Mouse (Mus musculus) large intestine, adult 2 months (tissue): ENCODE measurements around the gene Rhox3a2. TPM values are rescaled to one million over a fixed set of nuclear protein-coding genes. Genes with fewer than 3 reads are reported as not detected.
"Not testable (repeated sequence)": the region's sequence is repeated elsewhere in the genome, so short reads cannot be mapped to it uniquely, and the experiment has no call there.

Experiments used
- DNase-seq: peaks from one replicate; pipeline ENCODE4 v3.0.0-alpha.2; 2012; ENCODE audit warnings: low read depth, low spot score
- WGBS: fragments of 180-500 bp; shearing (Covaris S2); methylation state at CpG from one replicate; pipeline ENCODE4 v1.1.7; 2018; 5-methylcytosine and 5-hydroxymethylcytosine counted together
- polyA plus RNA-seq: library from polyadenylated mRNA; depleted of rRNA; stranded (reverse); fragments of >200 nt; gene quantifications from 2 replicates; pipeline ENCODE4 v1.2.3, GENCODE M21; 2012; rRNA removed

The Rhox3a2 gene
- not detected in 2 replicates for polyA plus RNA-seq

DNA sequence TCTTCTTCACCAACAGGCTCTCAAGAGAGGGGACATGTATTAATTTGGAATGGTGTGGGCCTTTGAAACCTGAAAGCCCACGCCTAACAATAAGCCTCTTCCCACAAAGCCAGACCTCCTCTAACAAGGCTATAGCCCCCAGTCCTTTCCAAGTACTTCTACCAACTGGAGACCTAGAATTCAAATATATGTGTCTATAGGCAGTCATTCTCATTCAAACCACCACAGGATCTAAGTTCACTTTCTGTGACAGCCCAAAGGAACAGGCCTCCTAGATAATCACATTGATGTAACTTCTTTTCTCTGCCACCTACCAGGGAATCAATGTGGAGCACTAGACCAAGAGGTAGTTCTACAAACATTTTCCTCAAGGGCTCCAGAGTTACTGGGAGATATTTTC is at the start of gene Rhox3a2:
Gene Rhox3a2 (plus strand): TSS at position 301 of the 400 bp plus-strand sequence.
- WGBS = no CpG with 5 or more reads among the region's 1 CpGs
- DNase-seq = not testable (repeated sequence)

DNA sequence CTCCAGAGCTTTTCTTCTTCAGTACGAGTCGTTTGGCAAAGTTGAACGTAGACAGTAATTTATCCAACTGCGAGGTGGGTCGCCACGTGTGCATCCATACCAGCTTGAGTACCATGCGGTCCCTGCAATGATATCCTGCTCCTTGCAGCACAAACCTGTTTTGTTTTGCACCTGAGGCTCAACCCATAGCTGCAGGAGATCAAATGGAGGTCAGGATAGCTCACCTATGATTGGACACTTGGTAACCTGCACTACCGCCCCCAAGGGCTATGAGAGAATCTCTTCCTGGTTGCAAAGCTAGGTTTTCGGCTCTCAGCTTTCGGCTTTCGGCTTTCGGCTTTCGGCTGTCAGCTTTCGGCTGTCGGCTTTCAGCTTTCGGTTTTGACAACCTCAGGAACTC is 10.7 kb downstream of the Rhox3a2 start, which contains the start of gene Rhox4a2:
Gene Rhox4a2 (plus strand): TSS at position 301 of the 400 bp plus-strand sequence.
- not testable (repeated sequence) for DNase-seq
- 90% methylated on average over 8 of the region's 16 CpGs for WGBS

DNA sequence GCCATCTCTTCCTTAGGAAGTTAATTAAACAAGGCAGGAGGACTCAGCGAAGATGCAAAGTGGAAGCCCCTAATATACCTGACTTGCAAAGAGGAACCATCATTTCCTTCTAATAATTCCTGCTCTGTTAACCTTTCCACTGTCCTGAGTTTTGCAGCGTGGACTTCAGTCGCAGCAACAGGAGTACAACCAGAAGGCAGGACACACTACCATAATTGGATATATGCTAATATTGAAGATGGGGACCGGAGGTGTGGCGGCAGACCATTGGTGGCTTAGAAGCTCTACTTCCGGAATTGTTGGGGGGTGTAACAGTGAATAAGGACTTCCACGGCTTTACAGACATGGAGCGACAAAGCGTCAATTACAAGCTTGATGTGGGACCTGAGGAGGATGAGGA is 31.9 kb downstream of the Rhox3a2 start, which contains the start of gene Rhox2b:
Gene Rhox2b (plus strand): TSS at position 301 of the 400 bp plus-strand sequence.
- DNase-seq = not testable (repeated sequence)
- WGBS = no CpG with 5 or more reads among the region's 9 CpGs

DNA sequence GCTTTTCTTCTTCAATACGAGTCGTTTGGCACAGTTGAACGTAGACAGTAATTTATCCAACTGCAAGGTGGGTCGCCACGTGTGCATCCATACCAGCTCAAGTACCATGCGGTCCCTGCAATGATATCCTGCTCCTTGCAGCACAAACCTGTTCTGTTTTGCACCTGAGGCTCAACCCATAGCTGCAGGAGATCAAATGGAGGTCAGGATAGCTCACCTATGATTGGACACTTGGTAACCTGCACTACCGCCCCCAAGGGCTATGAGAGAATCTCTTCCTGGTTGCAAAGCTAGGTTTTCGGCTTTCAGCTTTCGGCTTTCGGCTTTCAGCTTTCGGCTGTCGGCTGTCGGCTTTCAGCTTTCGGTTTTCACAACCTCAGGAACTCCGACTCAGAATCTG is 52.4 kb downstream of the Rhox3a2 start, which contains the start of gene Rhox4b:
Gene Rhox4b (plus strand): TSS at position 301 of the 400 bp plus-strand sequence.
- WGBS = 88% methylated on average over 15 of the region's 15 CpGs
- not testable (repeated sequence) for DNase-seq

Other genes with a start within 250 kb of the Rhox3a2 start
- gene Akap14, start 211.2 kb upstream of the Rhox3a2 start, polyA plus RNA-seq = not detected in 2 replicates
- 253 and 320 TPM in 2 replicates for gene Ndufa1, start 188.9 kb upstream of the Rhox3a2 start, polyA plus RNA-seq
- 2.8 and 3.3 TPM in 2 replicates for gene Rnf113a1, start 188.8 kb upstream of the Rhox3a2 start, polyA plus RNA-seq
- gene Gm9, start 169.0 kb upstream of the Rhox3a2 start, polyA plus RNA-seq = not detected in 2 replicates
- gene Rhox1, start 157.8 kb upstream of the Rhox3a2 start, polyA plus RNA-seq = not detected in 2 replicates
- gene Rhox2a, start 135.1 kb upstream of the Rhox3a2 start, polyA plus RNA-seq = not detected in 2 replicates
- not detected in 2 replicates for gene Rhox3a, start 130.1 kb upstream of the Rhox3a2 start, polyA plus RNA-seq
- gene Rhox4a, start 114.7 kb upstream of the Rhox3a2 start, polyA plus RNA-seq = not detected in 2 replicates
- not detected in 2 replicates for gene Rhox4a2, start 10.8 kb downstream of the Rhox3a2 start, polyA plus RNA-seq
- gene Rhox2b, start 32.0 kb downstream of the Rhox3a2 start, polyA plus RNA-seq = not detected in 2 replicates
- gene Rhox4b, start 52.5 kb downstream of the Rhox3a2 start, polyA plus RNA-seq = not detected in 2 replicates
- gene Rhox2c, start 73.7 kb downstream of the Rhox3a2 start, polyA plus RNA-seq = not detected in 2 replicates
- not detected in 2 replicates for gene Rhox3c, start 78.6 kb downstream of the Rhox3a2 start, polyA plus RNA-seq
- gene Rhox4c, start 100.3 kb downstream of the Rhox3a2 start, polyA plus RNA-seq = not detected in 2 replicates
- not detected in 2 replicates for gene Rhox2d, start 113.4 kb downstream of the Rhox3a2 start, polyA plus RNA-seq
- not detected in 2 replicates for gene Rhox4d, start 134.3 kb downstream of the Rhox3a2 start, polyA plus RNA-seq
- not detected in 2 replicates for gene Rhox2e, start 150.4 kb downstream of the Rhox3a2 start, polyA plus RNA-seq
- not detected in 2 replicates for gene Rhox3e, start 162.0 kb downstream of the Rhox3a2 start, polyA plus RNA-seq
- gene Rhox4e, start 177.4 kb downstream of the Rhox3a2 start, polyA plus RNA-seq = not detected in 2 replicates
- gene Rhox2f, start 191.4 kb downstream of the Rhox3a2 start, polyA plus RNA-seq = not detected in 2 replicates
- gene Rhox3f, start 201.0 kb downstream of the Rhox3a2 start, polyA plus RNA-seq = not detected in 2 replicates
- not detected in 2 replicates for gene Rhox4f, start 227.7 kb downstream of the Rhox3a2 start, polyA plus RNA-seq
- not detected in 2 replicates for gene Rhox3g, start 248.6 kb downstream of the Rhox3a2 start, polyA plus RNA-seq